Mouse (Mus musculus) megakaryocyte, embryonic 14.5 days (primary cell): ENCODE data around the gene Riiad1.

Experiments
- FLI1 ChIP-seq: IDR thresholded peaks from 2 replicates; pipeline ENCODE4 v1.6.1; 2012; ENCODE audit warnings: low read length, inconsistent platforms, mixed read lengths
- GATA1 ChIP-seq: IDR thresholded peaks from 3 replicates; pipeline ENCODE4 v1.6.1; 2012; ENCODE audit warnings: mixed read lengths, low read length, inconsistent platforms, borderline replicate concordance

- TF ChIP-seq GATA1 (no peak), FLI1 (no peak)
Observed at GRCm38 (mm10) chr3:94476301-94477035, 3.7 kb downstream of the Riiad1 start.
